Mouse (Mus musculus) midbrain, embryonic 11.5 days (tissue): ENCODE measurements around the gene Edem1. TPM values are rescaled to one million over a fixed set of nuclear protein-coding genes. Genes with fewer than 3 reads are reported as not detected.

Experiments used
- ATAC-seq: fragments of 200-750 bp; cut with Nextera tagmentation; 2 replicates; pipeline ENCODE4 v1.8.0; 2017; ENCODE audit warnings: moderate TSS enrichment, moderate library complexity; ENCODE audit not compliant: low FRiP score
- DNase-seq: peaks from one replicate; pipeline ENCODE4 v3.0.0; 2015; ENCODE audit warnings: low spot score; ENCODE audit errors: missing footprints
- H3K27ac ChIP-seq: fragments of 300-500 bp; sonication (generic); 2 replicates; pipeline ENCODE4 v1.5.1; 2014; ENCODE audit warnings: low read depth, low read length
- H3K27me3 ChIP-seq: fragments of 300-500 bp; sonication (generic); 2 replicates; pipeline ENCODE4 v1.6.1; 2014; ENCODE audit warnings: mild to moderate bottlenecking, low read length, moderate library complexity, mixed read lengths; ENCODE audit not compliant: control insufficient read depth, insufficient read depth
- H3K36me3 ChIP-seq: fragments of 300-500 bp; sonication (generic); 2 replicates; pipeline ENCODE4 v1.6.1; 2014; ENCODE audit warnings: mild to moderate bottlenecking, low read length, moderate library complexity, mixed read lengths; ENCODE audit not compliant: control insufficient read depth, insufficient read depth
- H3K4me1 ChIP-seq: fragments of 300-500 bp; sonication (generic); 2 replicates; pipeline ENCODE4 v1.6.1; 2014; ENCODE audit warnings: low read length; ENCODE audit not compliant: control insufficient read depth, insufficient read depth
- H3K4me2 ChIP-seq: fragments of 300-500 bp; sonication (generic); 2 replicates; pipeline ENCODE4 v1.6.1; 2014; ENCODE audit warnings: mild to moderate bottlenecking, moderate library complexity
- H3K4me3 ChIP-seq: fragments of 300-500 bp; sonication (generic); 2 replicates; pipeline ENCODE4 v1.5.1; 2014; ENCODE audit warnings: low read depth, low read length
- H3K9ac ChIP-seq: fragments of 300-500 bp; sonication (generic); 2 replicates; pipeline ENCODE4 v1.6.1; 2014; ENCODE audit warnings: low read length
- H3K9me3 ChIP-seq: fragments of 300-500 bp; sonication (generic); 2 replicates; pipeline ENCODE4 v1.6.1; 2016; ENCODE audit warnings: low read length; ENCODE audit not compliant: control insufficient read depth
- WGBS: fragments of 180-500 bp; shearing (Covaris S2); extraction: QIAGEN DNeasy Blood & Tissue Kit; methylation state at CpG from one replicate; pipeline ENCODE4 v1.1.7; 2014; 5-methylcytosine and 5-hydroxymethylcytosine counted together
- polyA plus RNA-seq: library from polyadenylated mRNA; unstranded; fragments of >200 nt; fragmentation: Nextera tagmentation; extraction: Ambion mirVana; gene quantifications from 2 replicates; pipeline ENCODE4 v1.2.1, GENCODE M21; 2014

The Edem1 gene
- polyA plus RNA-seq, 1 experiment from 2014 or later = 20.5 TPM

GRCm38 (mm10) chr6:108876486-108876885, 48.0 kb downstream of the Edem1 start:
- H3K4me3 ChIP-seq = no peak overlapping the region
- H3K9ac ChIP-seq = no peak overlapping the region
- H3K36me3 ChIP-seq = no peaks in the 10 kb centered on the region
- H3K9me3 ChIP-seq = no peaks in the 10 kb centered on the region
- H3K27ac ChIP-seq = no peak overlapping the region
- no peaks in the 10 kb centered on the region for H3K27me3 ChIP-seq
- DNase-seq (no peak), ATAC-seq (peak; percentile 51; the same call in 1 of the 2 replicates)
- 50% methylated on average over 2 of the region's 2 CpGs for WGBS
- H3K4me2 ChIP-seq = no peak overlapping the region
- peaks cover 2% of the 10 kb centered on the region; the same call in 1 of the 2 replicates for H3K4me1 ChIP-seq

GRCm38 (mm10) chr6:108880368-108881013, 52.0 kb downstream of the Edem1 start:
- Histone ChIP-seq H3K27me3 (no peaks in the 10 kb centered on the region), H3K4me2 (no peak overlapping the region), H3K27ac (no peak overlapping the region), H3K4me1 (peaks cover 2% of the 10 kb centered on the region; the same call in 1 of the 2 replicates), H3K36me3 (no peaks in the 10 kb centered on the region), H3K9me3 (no peaks in the 10 kb centered on the region), H3K9ac (no peak overlapping the region), H3K4me3 (no peak overlapping the region)
- DNase-seq (no peak), ATAC-seq (no peak)
- WGBS = 86% methylated on average over 4 of the region's 4 CpGs

- WGBS = 89% methylated on average over 4 of the region's 4 CpGs
- Histone ChIP-seq H3K4me2 (no peak overlapping the region), H3K36me3 (no peaks in the 10 kb centered on the region), H3K4me1 (peaks cover under 1% of the 10 kb centered on the region; the same call in 1 of the 2 replicates), H3K27ac (no peak overlapping the region), H3K27me3 (no peaks in the 10 kb centered on the region), H3K9ac (no peak overlapping the region), H3K9me3 (no peaks in the 10 kb centered on the region), H3K4me3 (no peak overlapping the region)
- DNase-seq (no peak), ATAC-seq (no peak)
These were observed 52.6 kb downstream of the Edem1 start for GRCm38 (mm10) chr6:108881074-108881473.

- no peak overlapping the region for H3K27ac ChIP-seq
- H3K4me1 ChIP-seq = no peaks in the 10 kb centered on the region
- no peak overlapping the region for H3K9ac ChIP-seq
- H3K27me3 ChIP-seq = no peaks in the 10 kb centered on the region
- H3K36me3 ChIP-seq = no peaks in the 10 kb centered on the region
- ATAC-seq (no peak), DNase-seq (no peak)
- H3K4me2 ChIP-seq = no peak overlapping the region
- H3K9me3 ChIP-seq = no peaks in the 10 kb centered on the region
- H3K4me3 ChIP-seq = no peak overlapping the region
- 90% methylated on average over 2 of the region's 2 CpGs for WGBS
These were observed 55.4 kb downstream of the Edem1 start for GRCm38 (mm10) chr6:108883826-108884225.

GRCm38 (mm10) chr6:108884603-108885002, 56.2 kb downstream of the Edem1 start:
- H3K4me2 ChIP-seq = no peak overlapping the region
- DNase-seq = no peak
- H3K4me3 ChIP-seq = no peak overlapping the region
- no peak overlapping the region for H3K27ac ChIP-seq
- ATAC-seq = no peak
- no peaks in the 10 kb centered on the region for H3K9me3 ChIP-seq
- H3K9ac ChIP-seq = no peak overlapping the region
- no peaks in the 10 kb centered on the region for H3K4me1 ChIP-seq
- no peaks in the 10 kb centered on the region for H3K27me3 ChIP-seq
- H3K36me3 ChIP-seq = no peaks in the 10 kb centered on the region
- WGBS = 73% methylated on average over 5 of the region's 5 CpGs

- DNase-seq (no peak), ATAC-seq (no peak)
- Histone ChIP-seq H3K27ac (no peak overlapping the region), H3K27me3 (no peaks in the 10 kb centered on the region), H3K4me3 (no peak overlapping the region), H3K9me3 (no peaks in the 10 kb centered on the region), H3K9ac (no peak overlapping the region), H3K4me1 (no peaks in the 10 kb centered on the region), H3K36me3 (no peaks in the 10 kb centered on the region), H3K4me2 (no peak overlapping the region)
- 78% methylated on average over 4 of the region's 4 CpGs for WGBS
These were observed 57.9 kb downstream of the Edem1 start for GRCm38 (mm10) chr6:108886346-108886745.

- WGBS = 83% methylated on average over 5 of the region's 5 CpGs
- Histone ChIP-seq H3K27me3 (no peaks in the 10 kb centered on the region), H3K9ac (no peak overlapping the region), H3K4me2 (no peak overlapping the region), H3K4me1 (no peaks in the 10 kb centered on the region), H3K27ac (no peak overlapping the region), H3K4me3 (no peak overlapping the region), H3K36me3 (no peaks in the 10 kb centered on the region), H3K9me3 (no peaks in the 10 kb centered on the region)
- DNase-seq (no peak), ATAC-seq (no peak)
These were observed 64.1 kb downstream of the Edem1 start for GRCm38 (mm10) chr6:108892589-108892988.

- Histone ChIP-seq H3K4me3 (no peak overlapping the region), H3K36me3 (no peaks in the 10 kb centered on the region), H3K4me2 (no peak overlapping the region), H3K27ac (no peak overlapping the region), H3K9me3 (no peaks in the 10 kb centered on the region), H3K27me3 (no peaks in the 10 kb centered on the region), H3K9ac (no peak overlapping the region), H3K4me1 (no peaks in the 10 kb centered on the region)
- ATAC-seq (no peak), DNase-seq (no peak)
- WGBS = 80% methylated on average over 2 of the region's 2 CpGs
These were observed 66.7 kb downstream of the Edem1 start for GRCm38 (mm10) chr6:108895129-108895528.

- Histone ChIP-seq H3K9me3 (no peaks in the 10 kb centered on the region), H3K9ac (no peak overlapping the region), H3K27ac (no peak overlapping the region), H3K4me3 (no peak overlapping the region), H3K27me3 (no peaks in the 10 kb centered on the region), H3K36me3 (no peaks in the 10 kb centered on the region), H3K4me1 (no peaks in the 10 kb centered on the region), H3K4me2 (no peak overlapping the region)
- ATAC-seq (no peak), DNase-seq (no peak)
- WGBS = 93% methylated on average over 3 of the region's 3 CpGs
These were observed 67.5 kb downstream of the Edem1 start for GRCm38 (mm10) chr6:108895976-108896375.
